Mouse (Mus musculus) skeletal muscle tissue, adult 2 months (tissue): ENCODE data around the gene Relb.

Experiments
- DNase-seq: peaks from one replicate; pipeline ENCODE4 v3.0.0-alpha.2; 2012; ENCODE audit warnings: low read depth, low spot score

The Relb gene

GRCm38 (mm10) chr7:19580634-19581033 lies 48.6 kb downstream of the Relb start:
- no peak for DNase-seq

- no peak for DNase-seq
These were observed 49.5 kb downstream of the Relb start for GRCm38 (mm10) chr7:19579751-19580150.

- DNase-seq = no peak
These were observed 50.8 kb downstream of the Relb start for GRCm38 (mm10) chr7:19578436-19578835.

- no peak for DNase-seq
These were observed 51.3 kb downstream of the Relb start for GRCm38 (mm10) chr7:19577877-19578414.

GRCm38 (mm10) chr7:19577141-19577852 lies 51.9 kb downstream of the Relb start, which contains the start of the genes Zfp296 and Gemin7:
TSS of gene Zfp296 (plus strand) at chr7:19577287.
TSS of gene Gemin7 (minus strand) at chr7:19577595.
- DNase-seq = no peak

GRCm38 (mm10) chr7:19575559-19575958 lies 53.7 kb downstream of the Relb start:
- no peak for DNase-seq

- DNase-seq = no peak
These were observed 55.5 kb downstream of the Relb start for GRCm38 (mm10) chr7:19573776-19574140.

GRCm38 (mm10) chr7:19572926-19573775 lies 56.1 kb downstream of the Relb start:
- DNase-seq = peak; percentile 54

- no peak for DNase-seq
These were observed 59.6 kb downstream of the Relb start for GRCm38 (mm10) chr7:19569647-19570046.

GRCm38 (mm10) chr7:19567426-19567825 lies 61.8 kb downstream of the Relb start:
- DNase-seq = no peak

GRCm38 (mm10) chr7:19565803-19566202 lies 63.4 kb downstream of the Relb start:
- no peak for DNase-seq

- DNase-seq = no peak
These were observed 64.8 kb downstream of the Relb start for GRCm38 (mm10) chr7:19564455-19564854.

GRCm38 (mm10) chr7:19563884-19564283 lies 65.4 kb downstream of the Relb start:
- no peak for DNase-seq

- DNase-seq = no peak
These were observed 66.4 kb downstream of the Relb start, which contains the start of gene Ppp1r37 for GRCm38 (mm10) chr7:19562643-19563410. TSS of gene Ppp1r37 (minus strand) at chr7:19563076.

GRCm38 (mm10) chr7:19561765-19562642 lies 67.2 kb downstream of the Relb start:
- DNase-seq = peak; percentile 97

- DNase-seq = no peak
These were observed 67.8 kb downstream of the Relb start for GRCm38 (mm10) chr7:19561431-19561764.

GRCm38 (mm10) chr7:19560491-19561260 lies 68.6 kb downstream of the Relb start:
- DNase-seq = no peak

GRCm38 (mm10) chr7:19558965-19559364 lies 70.3 kb downstream of the Relb start:
- DNase-seq = no peak

- no peak for DNase-seq
These were observed 71.0 kb downstream of the Relb start for GRCm38 (mm10) chr7:19557982-19558900.
